Mouse (Mus musculus) central nervous system, embryonic 11.5 days (tissue): Measurements from ENCODE around the gene Grhl1. TPM values are rescaled to one million over a fixed set of nuclear protein-coding genes. Genes with fewer than 3 reads are reported as not detected.

Source experiments
- polyA plus RNA-seq: library from polyadenylated mRNA; depleted of rRNA; stranded (reverse); fragments of >200 nt; gene quantifications from 2 replicates; pipeline ENCODE4 v1.2.3, GENCODE M21; 2012; rRNA removed

The Grhl1 gene
- 0.89 and 1.1 TPM in 2 replicates for polyA plus RNA-seq

GRCm38 (mm10) chr12:24571523-24572392 lies at the start of gene Grhl1:
TSS of gene Grhl1 (plus strand) at chr12:24572283.

GRCm38 (mm10) chr12:24651063-24651557 lies 79.0 kb downstream of the Grhl1 start, which contains the start of gene Klf11:
TSS of gene Klf11 (plus strand) at chr12:24651274.

Other genes starting within 250 kb of the Grhl1 start
- 16.7 and 20.1 TPM in 2 replicates for gene Taf1b, start 73.9 kb upstream of the Grhl1 start, polyA plus RNA-seq
- gene Klf11, start 79.0 kb downstream of the Grhl1 start, polyA plus RNA-seq, result 9.3 and 11.0 TPM in 2 replicates
- 1.0 and 1.2 TPM in 2 replicates for gene Cys1, start 109.5 kb downstream of the Grhl1 start, polyA plus RNA-seq
- gene Rrm2, start 136.0 kb downstream of the Grhl1 start, polyA plus RNA-seq, result 146 and 194 TPM in 2 replicates